Mouse (Mus musculus): ENCODE results near the gene Megf8.

GRCm38 (mm10) chr7:25341000-25341784, 24.2 kb downstream of the Megf8 start:
- TF ChIP-seq USF1 (IDR thresholded peaks at IDR 0.05; ENCODE audit: low read depth) = no peak
- no peak for TF ChIP-seq POLR2A (IDR thresholded peaks at IDR 0.05; ENCODE audit: insufficient read length, low read depth)
- no peak for TF ChIP-seq MAX (IDR thresholded peaks at IDR 0.05; ENCODE audit: low read depth)
- no peak for TF ChIP-seq POLR2AphosphoS2 (IDR thresholded peaks at IDR 0.05; ENCODE audit: insufficient read length, low read depth)
- TF ChIP-seq REST (IDR thresholded peaks at IDR 0.05; ENCODE audit: insufficient read depth, insufficient read length) = no peak
- TF ChIP-seq SRF (IDR thresholded peaks at IDR 0.05; ENCODE audit: control insufficient read depth, insufficient read length, low read depth) = no peak
- TF ChIP-seq MYOD1 (IDR thresholded peaks at IDR 0.05; ENCODE audit: control insufficient read depth in 1 of 3, insufficient read length in 2 of 3, low read depth in 2 of 3) = no peak
